Mouse (Mus musculus): ENCODE measurements around the gene Bicc1.
"Not testable (repeated sequence)": the region's sequence is repeated elsewhere in the genome, so short reads cannot be mapped to it uniquely, and the experiment has no call there.

Gene Bicc1

DNA sequence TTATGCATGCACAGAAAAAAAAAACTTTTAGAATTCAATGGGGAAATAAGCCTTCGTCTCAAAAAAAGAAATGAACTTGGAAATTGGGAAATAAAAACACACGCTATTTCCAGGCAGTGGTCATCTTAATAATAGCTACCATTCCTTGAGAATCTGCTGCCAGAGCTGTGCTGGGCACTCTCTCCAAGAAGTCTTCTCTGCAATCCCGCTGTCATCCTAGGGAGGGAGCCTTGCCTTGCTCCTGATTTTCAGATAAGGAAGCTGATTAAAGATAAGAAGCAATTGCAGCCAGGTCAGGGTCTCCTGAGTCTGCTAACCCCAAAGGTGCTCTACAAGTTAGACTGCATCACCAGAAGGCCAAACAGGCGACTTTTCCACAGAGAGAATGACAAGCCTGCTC lies 161.4 kb downstream of the Bicc1 start:
- DNase-seq (ENCODE audit: low read depth, low spot score) = peak; percentile 21

DNA sequence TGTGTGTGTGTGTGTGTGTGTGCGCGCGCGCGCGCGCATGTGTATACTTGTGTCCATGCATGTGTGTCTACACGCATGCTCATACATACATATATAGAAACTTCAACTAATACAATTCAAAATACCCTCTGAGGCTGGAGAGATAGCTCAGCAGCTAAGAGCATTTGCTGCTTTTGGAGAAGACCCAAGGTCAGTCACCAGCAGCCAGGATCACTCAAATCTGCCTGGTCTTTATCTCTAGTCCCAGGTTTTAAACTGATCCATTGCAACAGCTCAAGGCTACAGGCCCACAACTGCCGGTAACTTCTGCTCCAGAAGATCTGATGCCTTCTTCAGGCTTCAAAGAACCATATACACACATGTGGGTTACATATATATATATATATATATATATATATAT lies 163.4 kb downstream of the Bicc1 start:
- no peak for DNase-seq (ENCODE audit: low read depth, low spot score)

GRCm38 (mm10) chr10:70994135-70994497 lies 165.4 kb downstream of the Bicc1 start:
- DNase-seq (ENCODE audit: low read depth, low spot score) = no peak

DNA sequence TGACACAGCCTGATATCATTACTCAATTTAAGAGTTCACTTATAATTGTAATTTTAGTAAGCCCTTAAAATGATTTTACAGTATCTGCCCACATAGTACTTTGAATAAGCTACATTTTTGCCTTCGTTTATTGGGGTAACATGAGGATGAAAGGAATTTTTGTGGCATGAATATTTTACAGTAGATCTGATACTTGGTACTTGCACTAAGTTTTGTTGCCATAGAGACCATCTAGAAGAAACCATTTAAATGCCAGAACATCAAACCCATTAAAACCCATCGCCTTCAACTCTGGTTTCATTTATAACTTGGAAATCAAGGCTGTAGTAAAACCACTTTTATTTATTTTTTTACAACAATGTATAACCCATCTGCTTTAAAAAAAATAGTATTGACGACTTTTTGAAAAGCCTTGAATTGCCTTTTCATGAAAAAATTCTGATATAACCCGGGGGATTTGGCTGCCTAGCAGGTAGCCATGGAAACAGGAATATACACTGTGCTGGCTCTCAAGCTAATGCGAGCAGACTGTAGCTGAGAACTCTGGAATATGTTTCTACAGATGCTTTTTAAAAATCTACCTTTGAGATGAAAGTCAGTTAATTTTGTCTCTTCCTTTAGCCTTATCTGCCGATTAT lies 165.9 kb downstream of the Bicc1 start:
- DNase-seq (ENCODE audit: low read depth, low spot score) = no peak

GRCm38 (mm10) chr10:70987396-70987795 lies 172.1 kb downstream of the Bicc1 start:
- no peak for DNase-seq (ENCODE audit: low read depth, low spot score)

GRCm38 (mm10) chr10:70983036-70983670 lies 176.3 kb downstream of the Bicc1 start:
- no peak for DNase-seq (ENCODE audit: low read depth, low spot score)

DNA sequence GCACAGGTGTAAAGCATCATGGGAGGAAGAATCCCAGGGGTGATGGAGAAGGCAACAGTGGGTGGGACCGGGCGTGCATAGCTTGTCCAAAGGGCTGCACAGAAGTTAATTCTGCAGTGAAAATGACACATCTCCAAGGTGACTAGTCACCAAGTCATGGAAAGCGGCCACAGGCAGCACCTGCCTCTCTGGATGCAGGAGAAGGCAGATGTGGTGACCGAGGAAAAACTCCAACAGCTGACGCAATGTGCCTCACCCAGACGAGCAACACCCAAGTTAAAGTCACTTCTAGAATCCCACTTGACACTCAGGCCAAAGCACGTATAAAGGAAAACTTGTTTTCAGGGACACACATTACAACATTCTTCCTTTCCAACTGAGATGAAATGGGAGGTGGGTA lies 177.3 kb downstream of the Bicc1 start:
- DNase-seq (ENCODE audit: low read depth, low spot score) = no peak

- no peak for DNase-seq (ENCODE audit: low read depth, low spot score)
Measured at GRCm38 (mm10) chr10:70979657-70980056, 179.8 kb downstream of the Bicc1 start.

GRCm38 (mm10) chr10:70977141-70977540 lies 182.4 kb downstream of the Bicc1 start:
- no peak for DNase-seq (ENCODE audit: low read depth, low spot score)

DNA sequence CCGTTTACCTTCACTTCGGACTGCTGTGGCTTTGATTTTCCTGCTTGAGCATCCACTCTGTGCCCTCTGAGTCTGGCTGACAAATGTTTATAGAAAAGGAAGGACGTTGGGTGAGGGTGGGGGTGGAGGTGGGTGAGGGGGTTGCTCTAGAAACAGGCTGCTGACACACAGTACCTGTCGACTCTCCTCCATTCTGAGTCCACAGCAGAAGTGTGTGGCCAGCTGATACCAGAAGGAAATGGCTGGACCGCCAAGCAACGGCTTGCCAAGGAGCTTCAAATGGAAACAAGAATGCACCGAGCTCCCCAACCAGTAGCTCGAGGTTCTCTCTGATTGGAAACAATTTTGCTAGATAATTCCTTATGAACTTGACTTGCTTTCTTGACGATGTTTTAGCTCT lies 182.9 kb downstream of the Bicc1 start:
- DNase-seq (ENCODE audit: low read depth, low spot score) = no peak

DNA sequence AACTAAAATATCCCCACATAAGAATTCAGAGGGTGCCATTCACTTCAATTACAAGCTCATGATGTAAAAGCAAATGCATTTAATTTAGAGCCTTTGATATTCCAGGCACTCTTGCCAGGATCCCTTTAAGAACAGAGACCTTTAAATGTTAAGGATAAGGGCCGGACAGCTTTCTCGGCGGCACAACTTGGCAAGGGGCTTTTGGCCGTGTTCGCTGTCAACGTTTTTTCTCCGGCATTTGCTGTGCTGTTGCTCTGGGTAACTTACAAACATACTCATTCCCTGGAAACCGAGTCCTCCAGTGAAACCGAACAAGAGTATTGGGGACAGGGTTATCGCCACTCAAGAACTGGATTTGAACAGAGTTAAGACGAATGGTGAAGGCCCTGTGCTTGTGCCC lies 188.3 kb downstream of the Bicc1 start:
- no peak for DNase-seq (ENCODE audit: low read depth, low spot score)

GRCm38 (mm10) chr10:70968848-70969683 lies 190.4 kb downstream of the Bicc1 start:
- DNase-seq (ENCODE audit: low read depth, low spot score) = no peak

DNA sequence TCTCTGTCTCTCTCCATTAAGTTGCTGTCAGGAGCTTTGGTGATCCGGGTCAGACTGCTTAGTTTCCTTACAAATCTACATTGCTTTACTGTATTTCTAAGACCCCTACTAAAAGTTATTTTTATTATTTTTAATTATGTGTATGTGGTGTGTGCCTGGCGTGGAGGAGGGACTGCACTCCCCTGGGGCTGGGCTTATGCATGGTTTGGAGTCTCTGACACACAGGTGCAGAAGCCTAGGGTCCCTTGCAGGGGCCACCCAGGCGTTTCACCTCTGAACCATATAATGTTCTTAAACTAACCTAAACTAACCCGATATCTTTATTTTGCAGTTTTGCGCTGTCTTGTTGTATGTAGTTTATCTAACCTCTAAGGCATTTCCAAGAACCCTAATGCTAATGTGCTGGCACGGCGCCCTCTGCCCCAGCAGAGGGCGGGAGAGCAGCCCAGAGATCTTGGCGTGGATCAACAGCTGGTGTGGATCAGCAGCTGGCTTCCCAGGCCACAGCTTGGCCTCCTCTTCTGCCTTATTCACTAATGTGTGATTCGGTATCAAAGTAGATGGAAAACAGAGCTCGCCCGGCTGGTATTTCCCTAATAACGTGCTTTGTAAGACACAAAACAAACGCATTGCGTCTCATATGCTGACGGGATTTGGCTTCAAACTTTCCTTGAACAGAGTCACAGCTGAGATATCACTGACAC lies 192.7 kb downstream of the Bicc1 start:
- DNase-seq (ENCODE audit: low read depth, low spot score) = peak; percentile 27

- DNase-seq (ENCODE audit: low read depth, low spot score) = peak; percentile 63
Measured at GRCm38 (mm10) chr10:70964706-70965105, 194.8 kb downstream of the Bicc1 start.

- DNase-seq (ENCODE audit: low read depth, low spot score) = peak; percentile 73
Measured at GRCm38 (mm10) chr10:70963599-70964193, 195.8 kb downstream of the Bicc1 start.

DNA sequence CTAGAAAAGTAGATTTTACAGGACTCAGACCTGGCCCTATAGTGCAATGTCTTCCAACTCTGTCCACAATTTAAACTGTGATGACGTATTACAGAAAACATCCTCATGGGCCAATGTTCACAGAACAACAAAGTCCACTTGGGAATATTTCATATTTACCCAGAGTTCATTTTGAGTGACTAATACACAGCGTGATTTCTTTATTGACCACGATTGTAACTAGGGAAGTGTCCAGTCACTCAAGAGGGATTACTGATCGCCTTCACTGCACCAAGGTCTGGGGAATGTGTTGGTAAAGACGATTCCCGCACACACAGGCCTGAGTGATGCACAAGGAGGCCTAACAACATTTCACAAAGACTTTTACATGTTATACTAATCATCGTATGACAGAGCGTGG lies 197.9 kb downstream of the Bicc1 start:
- DNase-seq (ENCODE audit: low read depth, low spot score) = no peak

DNA sequence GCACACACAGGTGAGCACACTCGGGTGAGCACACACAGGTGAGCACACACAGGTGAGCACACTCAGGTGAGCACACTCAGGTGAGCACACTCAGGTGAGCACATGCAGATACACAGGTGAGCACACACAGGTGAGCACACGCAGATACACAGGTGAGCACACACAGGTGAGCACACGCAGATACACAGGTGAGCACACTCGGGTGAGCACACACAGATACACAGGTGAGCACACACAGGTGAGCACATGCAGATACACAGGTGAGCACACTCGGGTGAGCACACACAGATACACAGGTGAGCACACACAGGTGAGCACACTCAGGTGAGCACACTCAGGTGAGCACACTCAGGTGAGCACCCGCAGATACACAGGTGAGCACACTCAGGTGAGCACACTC lies 199.1 kb downstream of the Bicc1 start:
- DNase-seq (ENCODE audit: low read depth, low spot score) = not testable (repeated sequence)

DNA sequence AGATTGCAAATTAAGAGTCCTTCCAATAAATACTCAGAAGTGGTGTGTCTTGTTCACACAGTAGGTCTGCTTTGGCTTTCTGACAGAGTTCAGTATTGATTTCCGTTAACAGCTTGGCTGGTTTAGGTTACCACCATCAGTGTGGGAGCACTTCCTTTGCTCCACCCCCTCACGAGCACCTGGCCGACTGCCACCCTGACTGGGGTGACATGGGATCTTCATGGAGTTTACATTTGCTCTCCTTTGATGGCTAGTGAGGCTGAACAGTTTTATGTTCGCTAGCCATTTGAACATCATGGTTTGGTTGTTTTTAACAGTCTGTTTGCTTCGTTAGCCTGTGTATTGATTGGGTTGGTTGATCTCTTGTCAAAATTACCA lies 206.7 kb downstream of the Bicc1 start:
- no peak for DNase-seq (ENCODE audit: low read depth, low spot score)

DNA sequence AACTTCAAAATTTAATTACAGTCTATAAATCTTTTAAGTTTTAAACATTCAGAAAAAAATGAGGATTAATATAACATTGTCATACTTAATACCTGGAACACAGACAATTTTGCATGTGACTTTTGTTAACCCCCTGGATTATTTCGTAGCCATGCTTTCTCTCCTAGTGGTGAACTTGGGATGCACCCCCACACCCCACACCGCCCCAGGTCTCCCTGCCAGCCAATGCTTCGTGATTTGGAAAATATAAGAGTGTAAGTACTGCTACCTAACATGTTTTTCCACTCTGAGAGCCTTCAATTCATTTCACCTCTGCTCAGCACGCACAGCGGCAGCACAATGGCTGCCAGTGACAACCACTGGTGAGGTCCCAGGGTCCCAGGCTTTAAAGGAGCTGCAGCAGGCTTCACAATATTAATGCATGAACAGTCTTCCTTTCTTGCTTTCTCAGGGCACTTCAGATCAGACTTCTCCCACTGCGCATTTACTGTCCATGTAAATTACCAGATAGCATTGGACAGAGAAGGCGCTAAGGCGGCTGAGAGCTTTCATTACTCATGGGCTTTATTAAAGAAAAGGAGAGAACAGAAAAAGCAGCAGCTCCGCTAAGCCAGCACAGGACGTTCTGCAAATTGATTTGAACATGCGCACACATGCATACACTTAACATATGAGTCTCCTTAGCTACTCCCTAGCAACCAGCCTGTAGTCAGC lies 207.3 kb downstream of the Bicc1 start:
- DNase-seq (ENCODE audit: low read depth, low spot score) = no peak

DNA sequence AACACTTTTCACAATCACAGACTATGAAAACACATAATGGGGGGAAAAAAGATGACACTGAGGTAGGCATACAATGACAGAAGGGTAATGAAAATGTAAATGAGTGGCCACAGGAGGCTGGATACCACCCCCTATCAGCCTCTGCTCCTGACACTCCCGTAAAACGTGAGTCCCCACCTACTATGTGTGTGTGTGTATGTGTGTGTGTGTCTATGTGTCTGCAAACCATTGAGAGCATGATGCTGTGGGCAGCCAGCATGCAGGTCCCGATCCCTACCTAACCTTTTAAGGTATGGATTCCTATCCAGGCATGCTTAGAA lies 209.4 kb downstream of the Bicc1 start:
- DNase-seq (ENCODE audit: low read depth, low spot score) = no peak
